Mouse (Mus musculus) forebrain, postnatal 0 days (tissue): ENCODE results near the gene Gngt1. TPM values are rescaled to one million over a fixed set of nuclear protein-coding genes. Genes with fewer than 3 reads are reported as not detected.

ENCODE experiments used
- ATAC-seq: fragments of 200-750 bp; cut with Nextera tagmentation; 2 replicates; pipeline ENCODE4 v1.8.0; 2017; ENCODE audit warnings: mild to moderate bottlenecking, moderate library complexity
- DNase-seq: peaks from one replicate; pipeline ENCODE4 v3.0.0-alpha.2; 2015
- H3K27ac ChIP-seq: fragments of 300-500 bp; sonication (generic); 2 replicates; pipeline ENCODE4 v1.5.1; 2014; ENCODE audit warnings: low read depth, mild to moderate bottlenecking, antibody characterized with exemption, low read length, moderate library complexity, mixed read lengths
- H3K27me3 ChIP-seq: fragments of 300-500 bp; sonication (generic); 2 replicates; pipeline ENCODE4 v1.6.1; 2014; ENCODE audit warnings: mild to moderate bottlenecking, low read length, mixed read lengths; ENCODE audit not compliant: insufficient read depth
- H3K36me3 ChIP-seq: fragments of 300-500 bp; sonication (generic); 2 replicates; pipeline ENCODE4 v1.6.1; 2014; ENCODE audit warnings: mild to moderate bottlenecking, moderate library complexity; ENCODE audit not compliant: insufficient read depth
- H3K4me1 ChIP-seq: fragments of 300-500 bp; sonication (generic); 2 replicates; pipeline ENCODE4 v1.6.1; 2014; ENCODE audit warnings: antibody characterized with exemption; ENCODE audit not compliant: insufficient read depth
- H3K4me2 ChIP-seq: fragments of 300-500 bp; sonication (generic); 2 replicates; pipeline ENCODE4 v1.6.1; 2014; ENCODE audit warnings: low read depth, mild to moderate bottlenecking, moderate library complexity
- H3K4me3 ChIP-seq: fragments of 300-500 bp; sonication (generic); 2 replicates; pipeline ENCODE4 v1.5.1; 2014; ENCODE audit warnings: low read depth, low read length, mixed read lengths
- H3K9ac ChIP-seq: fragments of 300-500 bp; sonication (generic); 2 replicates; pipeline ENCODE4 v1.6.1; 2014; ENCODE audit warnings: mild to moderate bottlenecking
- H3K9me3 ChIP-seq: fragments of 300-500 bp; sonication (generic); 2 replicates; pipeline ENCODE4 v1.6.1; 2016; ENCODE audit warnings: low read length
- CTCF ChIP-seq: sonication (generic); IDR thresholded peaks from 2 replicates; pipeline ENCODE4 v1.5.1; 2016; ENCODE audit warnings: antibody characterized with exemption, control low read depth, low read depth
- WGBS: fragments of 180-500 bp; shearing (Covaris S2); extraction: QIAGEN DNeasy Blood & Tissue Kit; methylation state at CpG from one replicate; pipeline ENCODE4 v1.1.7; 2014; 5-methylcytosine and 5-hydroxymethylcytosine counted together
- polyA plus RNA-seq: library from polyadenylated mRNA; unstranded; fragments of >200 nt; fragmentation: Nextera tagmentation; extraction: Ambion mirVana; gene quantifications from 2 replicates; pipeline ENCODE4 v1.2.1, GENCODE M21; 2015
- total RNA-seq: library from RNA; depleted of rRNA; stranded (reverse); fragments of >200 nt; gene quantifications from 2 replicates; pipeline ENCODE4 v1.2.3, GENCODE M21; 2014; rRNA removed

The Gngt1 gene
- total RNA-seq = not detected in 2 replicates
- not detected in 2 replicates for polyA plus RNA-seq

DNA sequence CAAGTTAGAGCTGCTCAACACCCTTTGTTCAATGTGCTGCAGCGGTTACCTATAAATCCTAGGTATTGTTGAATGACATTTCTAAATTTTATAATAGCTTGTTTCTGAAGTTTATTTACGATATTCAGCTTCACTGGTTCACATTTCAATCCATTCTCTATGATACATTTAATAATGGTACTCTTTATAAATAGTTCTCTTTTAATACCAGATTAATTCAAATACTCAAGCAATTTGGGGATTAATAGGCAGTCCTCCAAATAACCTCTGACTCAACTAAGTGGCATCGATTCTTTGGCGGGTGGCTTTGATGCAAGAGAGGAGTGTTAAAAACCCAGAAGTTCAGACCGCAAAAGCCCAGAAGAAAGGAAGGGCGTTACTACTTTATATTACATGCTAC is at the start of gene Gngt1:
TSS of gene Gngt1 (plus strand) at position 301 of the 400 bp plus-strand sequence.
- ATAC-seq = no peak
- 82% methylated on average over 6 of the region's 6 CpGs for whole genome bisulfite sequencing

DNA sequence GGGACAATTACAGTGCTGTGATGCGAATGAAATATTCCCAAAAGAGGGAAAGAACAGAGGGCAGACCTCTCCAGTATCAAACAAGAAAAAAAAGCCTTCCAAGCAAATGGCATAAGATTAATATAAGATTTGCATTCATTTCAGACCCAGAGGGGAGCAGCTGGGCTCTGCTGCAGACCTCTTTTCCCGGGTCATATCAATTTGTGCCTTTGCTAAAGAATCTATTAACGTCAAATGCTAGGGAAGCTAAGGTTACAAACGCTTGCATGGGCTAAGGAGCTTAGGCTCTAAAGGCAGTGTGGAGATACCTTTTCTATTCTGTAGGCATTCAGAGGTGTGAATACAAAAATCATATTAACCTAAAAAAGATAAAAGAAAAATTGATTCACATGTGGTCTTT is 38.6 kb upstream of the Gngt1 start:
- no peaks in the 10 kb centered on the region for H3K9me3 ChIP-seq
- WGBS = 47% methylated on average over 4 of the region's 4 CpGs
- H3K4me3 ChIP-seq = no peak overlapping the region
- H3K9ac ChIP-seq = no peak overlapping the region
- DNase-seq (no peak), ATAC-seq (no peak)
- H3K36me3 ChIP-seq = no peaks in the 10 kb centered on the region
- no peak overlapping the region for H3K27ac ChIP-seq
- H3K4me2 ChIP-seq = no peak overlapping the region
- H3K27me3 ChIP-seq = no peaks in the 10 kb centered on the region
- TF ChIP-seq CTCF = no peak
- no peaks in the 10 kb centered on the region for H3K4me1 ChIP-seq

More for the DNA sequence above, at the start of gene Gngt1:
- no peaks in the 10 kb centered on the region for H3K27me3 ChIP-seq
- no peaks in the 10 kb centered on the region for H3K36me3 ChIP-seq
- TF ChIP-seq CTCF = no peak
- no peak within 1 kb of the TSS for H3K9ac ChIP-seq
- no peaks in the 10 kb centered on the region for H3K9me3 ChIP-seq
- no peak within 1 kb of the TSS for H3K4me3 ChIP-seq
- no peak for DNase-seq
- H3K4me2 ChIP-seq = no peak within 1 kb of the TSS
- H3K4me1 ChIP-seq = no peaks in the 10 kb centered on the region
- no peak within 1 kb of the TSS for H3K27ac ChIP-seq

DNA sequence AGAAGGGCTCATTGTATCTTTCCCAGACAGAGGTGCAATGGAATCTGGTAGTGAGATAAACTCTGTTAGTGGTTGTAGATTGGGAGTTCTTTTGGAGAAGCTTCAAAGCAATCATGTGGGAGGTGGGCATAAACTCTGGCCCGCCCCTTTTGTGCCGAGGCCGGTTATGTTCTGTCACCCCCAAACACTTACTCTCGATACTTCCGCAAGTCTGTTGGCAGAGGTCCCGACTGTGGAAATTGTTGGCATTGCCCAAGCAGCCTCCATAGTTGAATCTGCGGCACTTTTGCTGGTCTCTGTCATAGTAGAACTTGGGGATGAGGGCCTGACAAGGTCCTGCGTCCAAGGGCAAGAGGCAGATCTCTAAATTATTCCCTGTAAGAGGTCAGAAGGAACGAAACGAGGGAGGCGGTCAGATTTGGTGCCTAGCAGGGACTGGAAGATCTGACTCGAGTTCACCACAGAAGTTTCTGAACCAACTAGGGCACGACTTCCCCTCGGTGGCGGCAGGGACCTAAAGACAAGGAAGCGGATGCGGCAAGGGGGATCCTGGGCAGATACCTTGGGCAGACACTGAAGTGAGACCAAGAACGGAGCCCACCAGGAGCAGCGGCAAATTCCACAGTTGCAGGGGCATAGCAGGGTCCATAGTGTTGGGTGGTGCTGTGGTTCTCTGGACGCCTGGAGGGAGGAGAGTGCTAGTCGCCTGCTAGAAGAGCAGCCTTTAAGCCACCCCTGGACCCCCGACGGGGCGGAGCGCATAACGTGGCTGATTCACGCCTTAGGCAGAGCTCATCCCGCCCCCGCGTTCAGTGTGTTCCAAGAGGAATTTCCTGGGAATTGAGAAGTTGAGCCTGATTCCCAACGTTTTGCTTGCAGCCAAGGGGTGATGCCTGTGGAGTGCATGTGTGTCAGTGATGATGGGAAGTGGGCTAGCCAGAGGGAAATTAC is 25.6 kb upstream of the Gngt1 start:
- Histone ChIP-seq H3K36me3 (no peaks in the 10 kb centered on the region), H3K27me3 (peaks cover 5% of the 10 kb centered on the region; the same call in 1 of the 2 replicates), H3K9me3 (no peaks in the 10 kb centered on the region), H3K4me1 (no peaks in the 10 kb centered on the region), H3K27ac (no peak overlapping the region), H3K4me3 (no peak overlapping the region), H3K4me2 (peak overlapping the region; percentile 21), H3K9ac (no peak overlapping the region)
- TF ChIP-seq CTCF = no peak
- WGBS = 26% methylated on average over 31 of the region's 31 CpGs
- ATAC-seq (no peak), DNase-seq (no peak)

DNA sequence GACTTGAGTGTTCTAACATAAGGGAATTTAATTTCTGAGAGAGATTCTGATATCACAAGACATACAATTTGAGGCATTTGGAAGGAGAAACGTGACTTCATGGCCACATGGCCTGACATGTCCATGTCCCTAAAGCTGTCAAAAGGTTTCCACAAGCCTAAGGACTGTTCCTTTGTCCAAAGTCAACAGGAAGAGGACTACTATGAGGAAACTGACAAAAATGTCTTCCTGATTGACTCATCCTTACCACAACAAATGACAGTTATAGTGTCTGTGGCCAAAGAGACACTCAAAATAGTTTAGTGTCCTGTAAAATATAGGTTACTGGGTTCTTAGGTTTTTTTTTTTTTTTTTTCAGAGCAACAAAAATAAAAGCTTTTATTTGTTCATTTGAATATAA is 19.9 kb upstream of the Gngt1 start:
- H3K4me3 ChIP-seq = no peak overlapping the region
- H3K4me1 ChIP-seq = no peaks in the 10 kb centered on the region
- H3K27ac ChIP-seq = no peak overlapping the region
- H3K27me3 ChIP-seq = no peaks in the 10 kb centered on the region
- no peak overlapping the region for H3K4me2 ChIP-seq
- DNase-seq (no peak), ATAC-seq (no peak)
- no peak overlapping the region for H3K9ac ChIP-seq
- no peaks in the 10 kb centered on the region for H3K9me3 ChIP-seq
- no peaks in the 10 kb centered on the region for H3K36me3 ChIP-seq
- whole genome bisulfite sequencing = 82% methylated on average over 1 of the region's 1 CpGs
- no peak for TF ChIP-seq CTCF

DNA sequence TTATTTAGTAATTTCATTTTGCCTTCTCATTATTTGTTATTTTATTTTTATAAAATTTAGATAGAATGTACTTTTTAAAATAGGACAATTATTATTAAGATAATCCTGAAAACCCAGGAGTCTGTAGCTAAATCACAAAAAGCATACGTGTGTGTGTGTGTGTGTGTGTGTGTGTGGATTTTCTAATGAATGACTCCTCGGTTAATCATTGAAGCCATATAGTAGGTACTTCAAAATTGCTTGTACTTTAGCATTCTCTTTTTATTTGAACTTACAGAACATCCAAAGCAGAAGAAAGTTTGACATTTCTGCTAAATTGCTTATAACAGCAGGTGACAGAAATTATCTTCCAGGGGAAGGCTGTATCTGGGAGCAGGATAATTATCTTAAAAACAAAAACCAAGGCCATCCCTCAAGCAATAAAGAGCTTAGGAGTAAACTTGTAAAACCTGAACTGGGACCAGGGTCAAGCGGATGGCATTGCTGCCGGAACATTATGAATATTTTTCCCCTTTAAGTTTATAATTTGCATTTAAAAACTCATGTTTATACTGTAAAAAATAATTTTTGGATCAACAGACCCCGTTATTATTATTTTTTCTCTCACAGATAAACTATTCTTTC is 10.8 kb upstream of the Gngt1 start:
- Histone ChIP-seq H3K36me3 (no peaks in the 10 kb centered on the region), H3K9me3 (no peaks in the 10 kb centered on the region), H3K4me3 (no peak overlapping the region), H3K27me3 (no peaks in the 10 kb centered on the region), H3K4me1 (no peaks in the 10 kb centered on the region), H3K4me2 (no peak overlapping the region), H3K27ac (no peak overlapping the region), H3K9ac (no peak overlapping the region)
- 92% methylated on average over 5 of the region's 5 CpGs for WGBS
- ATAC-seq = no peak
- no peak for DNase-seq
- no peak for TF ChIP-seq CTCF

DNA sequence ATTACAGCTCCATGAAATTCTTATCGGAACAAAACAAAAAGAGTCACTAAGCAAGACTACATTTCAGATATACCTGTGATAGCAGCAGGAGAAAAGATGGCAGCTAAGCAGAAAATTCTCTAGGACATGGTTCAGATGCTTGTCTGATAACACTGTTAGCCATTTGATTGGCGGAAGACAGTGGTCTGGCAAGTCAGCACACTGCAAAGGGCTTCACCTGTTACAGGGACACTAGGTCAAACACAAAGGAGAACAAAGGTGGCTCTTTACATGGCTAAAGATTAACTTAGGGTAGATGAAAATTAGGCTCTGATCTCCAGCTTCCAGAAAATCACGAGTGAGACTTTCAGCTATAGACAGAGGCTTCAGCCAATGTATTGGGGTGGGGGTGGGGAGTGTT is 4.8 kb upstream of the Gngt1 start, which contains the start of gene Tfpi2:
TSS of gene Tfpi2 (minus strand) at position 170 of the 400 bp plus-strand sequence.
- H3K27ac ChIP-seq = no peak within 1 kb of the TSS
- H3K4me1 ChIP-seq = no peaks in the 10 kb centered on the region
- no peaks in the 10 kb centered on the region for H3K9me3 ChIP-seq
- H3K36me3 ChIP-seq = no peaks in the 10 kb centered on the region
- no peak within 1 kb of the TSS for H3K9ac ChIP-seq
- ATAC-seq (no peak), DNase-seq (no peak)
- no peak within 1 kb of the TSS for H3K4me2 ChIP-seq
- WGBS = 80% methylated on average over 3 of the region's 3 CpGs
- no peaks in the 10 kb centered on the region for H3K27me3 ChIP-seq
- H3K4me3 ChIP-seq = no peak within 1 kb of the TSS
- TF ChIP-seq CTCF = no peak

DNA sequence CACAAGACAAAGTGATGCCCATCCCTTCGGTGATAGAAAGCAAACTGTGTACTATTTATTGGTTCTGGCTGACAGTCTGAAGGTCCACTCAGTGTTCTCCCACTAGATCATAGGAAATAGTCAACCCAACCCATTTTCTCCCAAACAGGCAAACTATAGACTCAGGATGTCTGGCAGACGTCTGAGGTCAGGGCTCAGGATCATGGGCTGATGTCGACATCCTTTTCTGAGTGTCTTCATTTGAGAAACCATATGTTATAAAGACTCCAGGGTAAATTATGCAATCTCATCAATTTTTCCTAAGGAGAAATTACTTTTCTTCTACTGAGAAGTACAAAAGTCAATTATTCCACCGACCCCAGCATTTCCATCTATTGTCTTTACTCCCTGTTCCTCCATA is 4.5 kb downstream of the Gngt1 start:
- Histone ChIP-seq H3K36me3 (no peaks in the 10 kb centered on the region), H3K4me3 (no peak overlapping the region), H3K9me3 (no peaks in the 10 kb centered on the region), H3K4me1 (no peaks in the 10 kb centered on the region), H3K27ac (no peak overlapping the region), H3K4me2 (no peak overlapping the region), H3K27me3 (no peaks in the 10 kb centered on the region), H3K9ac (no peak overlapping the region)
- ATAC-seq = no peak
- no peak for TF ChIP-seq CTCF
- 81% methylated on average over 4 of the region's 4 CpGs for WGBS
- DNase-seq = no peak
